Mouse (Mus musculus): ENCODE results near the gene Impdh2. TPM values are rescaled to one million over a fixed set of nuclear protein-coding genes. Genes with fewer than 3 reads are reported as not detected.

The Impdh2 gene
- total RNA-seq (2014; rRNA removed), result 81.3 and 81.7 TPM in 2 replicates
- polyA plus RNA-seq (2015; fragmentation: Nextera tagmentation; extraction: Ambion mirVana), result 93.7 and 96.6 TPM in 2 replicates

GRCm38 (mm10) chr9:108560227-108560841 is at the start of gene Impdh2:
TSS of gene Impdh2 (plus strand) at chr9:108560286.
- Histone ChIP-seq H3K27me3 (ENCODE audit: insufficient read depth, low read length) (no peaks in the 10 kb centered on the region), H3K4me2 (ENCODE audit: low read depth, low read length, poor library complexity, severe bottlenecking) (peak within 1 kb of the TSS; percentile 69), H3K36me3 (ENCODE audit: insufficient read depth, low read length) (peaks cover 47% of the 10 kb centered on the region), H3K27ac (ENCODE audit: low read depth, low read length) (peak within 1 kb of the TSS; percentile 65), H3K9me3 (ENCODE audit: low read length) (no peaks in the 10 kb centered on the region), H3K4me1 (ENCODE audit: insufficient read depth, low read length) (peaks cover 7% of the 10 kb centered on the region; the same call in 1 of the 2 replicates), H3K4me3 (ENCODE audit: low read depth, low read length) (peak within 1 kb of the TSS; percentile 53), H3K9ac (replicated peaks; ENCODE audit: low read length, poor library complexity, severe bottlenecking) (peak within 1 kb of the TSS; percentile 71)
- peak; percentile 28 for TF ChIP-seq CTCF (IDR thresholded peaks at IDR 0.05)
- under 1% methylated on average over 53 of the region's 53 CpGs for WGBS
- ATAC-seq (ENCODE audit: low FRiP score), result peak; percentile 97
- peak; percentile 99 for DNase-seq (ENCODE audit: low spot score)

- DNase-seq (ENCODE audit: low spot score) (peak; percentile 99), ATAC-seq (ENCODE audit: low FRiP score) (peak; percentile 95)
- peak within 1 kb of the TSS; percentile 86 for H3K9ac ChIP-seq (replicated peaks; ENCODE audit: low read length, poor library complexity, severe bottlenecking)
- under 1% methylated on average over 49 of the region's 55 CpGs for WGBS
- H3K9me3 ChIP-seq (ENCODE audit: low read length), result no peaks in the 10 kb centered on the region
- peak within 1 kb of the TSS; percentile 99 for H3K27ac ChIP-seq (ENCODE audit: low read depth, low read length)
- peaks cover 32% of the 10 kb centered on the region for H3K36me3 ChIP-seq (ENCODE audit: insufficient read depth, low read length)
- peak within 1 kb of the TSS; percentile 66 for H3K4me2 ChIP-seq (ENCODE audit: low read depth, low read length, poor library complexity, severe bottlenecking)
- peak; percentile 31 for TF ChIP-seq CTCF (IDR thresholded peaks at IDR 0.05)
- H3K4me1 ChIP-seq (ENCODE audit: insufficient read depth, low read length), result peaks cover 15% of the 10 kb centered on the region; the same call in 1 of the 2 replicates
- H3K4me3 ChIP-seq (ENCODE audit: low read depth, low read length), result peak within 1 kb of the TSS; percentile 93
- no peaks in the 10 kb centered on the region for H3K27me3 ChIP-seq (ENCODE audit: insufficient read depth, low read length)
Observed at GRCm38 (mm10) chr9:108516380-108517251, 43.5 kb upstream of the Impdh2 start, which contains the start of gene Qrich1. TSS of gene Qrich1 (plus strand) at chr9:108516806.

GRCm38 (mm10) chr9:108517253-108517930 is 42.7 kb upstream of the Impdh2 start:
- no peak for TF ChIP-seq CTCF (IDR thresholded peaks at IDR 0.05)
- no peaks in the 10 kb centered on the region for H3K9me3 ChIP-seq (ENCODE audit: low read length)
- H3K27ac ChIP-seq (ENCODE audit: low read depth, low read length), result peak overlapping the region; percentile 99
- WGBS, result 2% methylated on average over 68 of the region's 95 CpGs
- peak overlapping the region; percentile 93 for H3K4me3 ChIP-seq (ENCODE audit: low read depth, low read length)
- peaks cover 24% of the 10 kb centered on the region for H3K36me3 ChIP-seq (ENCODE audit: insufficient read depth, low read length)
- H3K4me1 ChIP-seq (ENCODE audit: insufficient read depth, low read length), result peaks cover 15% of the 10 kb centered on the region; the same call in 1 of the 2 replicates
- peak overlapping the region; percentile 66 for H3K4me2 ChIP-seq (ENCODE audit: low read depth, low read length, poor library complexity, severe bottlenecking)
- no peaks in the 10 kb centered on the region for H3K27me3 ChIP-seq (ENCODE audit: insufficient read depth, low read length)
- ATAC-seq (ENCODE audit: low FRiP score), result peak; percentile 76
- peak overlapping the region; percentile 86 for H3K9ac ChIP-seq (replicated peaks; ENCODE audit: low read length, poor library complexity, severe bottlenecking)
- peak; percentile 92 for DNase-seq (ENCODE audit: low spot score)

DNA sequence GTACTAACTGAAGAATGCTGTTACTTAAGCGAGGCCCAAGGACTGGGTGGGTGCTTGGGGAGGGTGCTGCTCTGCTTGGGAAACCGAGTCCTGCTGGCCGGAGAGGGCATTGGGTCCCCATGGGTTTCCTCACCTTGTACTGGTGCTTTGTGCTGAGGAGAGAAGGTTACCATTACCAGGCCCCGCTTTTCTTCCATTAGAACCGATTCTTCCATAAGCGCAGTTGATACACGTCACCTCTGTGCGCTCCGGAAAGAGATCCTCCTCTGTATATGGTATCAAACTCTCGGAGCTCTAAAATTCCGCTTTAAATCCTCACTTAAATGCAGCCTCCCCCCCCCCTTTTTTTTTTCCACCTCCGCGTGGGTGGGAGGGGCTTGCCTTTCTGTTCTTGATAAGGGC is 42.2 kb upstream of the Impdh2 start:
- H3K9me3 ChIP-seq (ENCODE audit: low read length), result no peaks in the 10 kb centered on the region
- H3K4me2 ChIP-seq (ENCODE audit: low read depth, low read length, poor library complexity, severe bottlenecking), result peak overlapping the region; percentile 66
- WGBS, result under 1% methylated on average over 13 of the region's 13 CpGs
- H3K36me3 ChIP-seq (ENCODE audit: insufficient read depth, low read length), result peaks cover 19% of the 10 kb centered on the region
- H3K4me1 ChIP-seq (ENCODE audit: insufficient read depth, low read length), result peaks cover 15% of the 10 kb centered on the region; the same call in 1 of the 2 replicates
- peak overlapping the region; percentile 99 for H3K27ac ChIP-seq (ENCODE audit: low read depth, low read length)
- no peak for TF ChIP-seq CTCF (IDR thresholded peaks at IDR 0.05)
- H3K27me3 ChIP-seq (ENCODE audit: insufficient read depth, low read length), result no peaks in the 10 kb centered on the region
- peak overlapping the region; percentile 93 for H3K4me3 ChIP-seq (ENCODE audit: low read depth, low read length)
- 0 out of 2 replicates have a peak, but pooled peaks have one; percentile 22 for ATAC-seq (ENCODE audit: low FRiP score)
- peak overlapping the region; percentile 86 for H3K9ac ChIP-seq (replicated peaks; ENCODE audit: low read length, poor library complexity, severe bottlenecking)
- peak; percentile 70 for DNase-seq (ENCODE audit: low spot score)

DNA sequence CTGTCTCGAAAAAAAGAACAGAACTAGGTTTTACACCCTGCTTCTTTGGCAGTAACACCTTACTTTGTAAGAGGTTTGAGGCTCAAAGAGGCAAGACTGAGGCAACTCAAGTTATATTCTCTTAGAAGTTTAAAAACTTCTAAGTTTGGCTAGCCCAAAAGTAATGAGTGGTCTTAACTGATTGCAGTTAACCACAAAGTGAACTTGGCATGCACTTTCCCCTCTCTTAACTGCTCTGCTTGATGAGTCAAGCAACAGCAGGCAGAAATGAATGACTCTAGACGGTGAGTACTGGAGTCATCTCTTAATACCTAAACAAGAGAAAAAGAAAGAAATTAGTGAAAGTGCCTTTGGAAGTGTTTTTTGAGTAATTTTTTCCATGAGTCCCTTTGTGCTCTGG is 38.5 kb upstream of the Impdh2 start:
- 83% methylated on average over 2 of the region's 2 CpGs for WGBS
- H3K27me3 ChIP-seq (ENCODE audit: insufficient read depth, low read length), result no peaks in the 10 kb centered on the region
- no peak for TF ChIP-seq CTCF (IDR thresholded peaks at IDR 0.05)
- H3K9ac ChIP-seq (replicated peaks; ENCODE audit: low read length, poor library complexity, severe bottlenecking), result no peak overlapping the region
- no peaks in the 10 kb centered on the region for H3K36me3 ChIP-seq (ENCODE audit: insufficient read depth, low read length)
- no peak overlapping the region for H3K4me2 ChIP-seq (ENCODE audit: low read depth, low read length, poor library complexity, severe bottlenecking)
- no peak for ATAC-seq (ENCODE audit: low FRiP score)
- H3K9me3 ChIP-seq (ENCODE audit: low read length), result no peaks in the 10 kb centered on the region
- H3K27ac ChIP-seq (ENCODE audit: low read depth, low read length), result no peak overlapping the region
- H3K4me1 ChIP-seq (ENCODE audit: insufficient read depth, low read length), result peaks cover 10% of the 10 kb centered on the region; the same call in 1 of the 2 replicates
- no peak for DNase-seq (ENCODE audit: low spot score)
- no peak overlapping the region for H3K4me3 ChIP-seq (ENCODE audit: low read depth, low read length)

All from midbrain, postnatal 0 days (tissue).